Mouse (Mus musculus) yolk sac, embryonic 10.5 days (tissue): ENCODE data around the gene Ccnf.

Experiments used
- DNase-seq: peaks from one replicate; pipeline ENCODE4 v3.0.0-alpha.2; 2017; ENCODE audit warnings: low spot score

The Ccnf gene

GRCm38 (mm10) chr17:24251320-24252069 lies at the start of gene Ccnf:
Ccnf (minus strand) TSS chr17:24251484.
- peak; percentile 98 for DNase-seq

- no peak for DNase-seq
Measured at GRCm38 (mm10) chr17:24300651-24301050, 49.4 kb upstream of the Ccnf start.

- no peak for DNase-seq
Measured at GRCm38 (mm10) chr17:24289338-24289737, 38.1 kb upstream of the Ccnf start.

GRCm38 (mm10) chr17:24288477-24288876 lies 37.2 kb upstream of the Ccnf start:
- no peak for DNase-seq

- no peak for DNase-seq
Measured at GRCm38 (mm10) chr17:24285680-24286079, 34.4 kb upstream of the Ccnf start.

GRCm38 (mm10) chr17:24283266-24283818 lies 32.1 kb upstream of the Ccnf start:
- DNase-seq = no peak

- DNase-seq = no peak
Measured at GRCm38 (mm10) chr17:24282637-24283036, 31.4 kb upstream of the Ccnf start.

- no peak for DNase-seq
Measured at GRCm38 (mm10) chr17:24279907-24280306, 28.6 kb upstream of the Ccnf start.

- no peak for DNase-seq
Measured at GRCm38 (mm10) chr17:24267133-24267532, 15.8 kb upstream of the Ccnf start.

- no peak for DNase-seq
Measured at GRCm38 (mm10) chr17:24264766-24265165, 13.5 kb upstream of the Ccnf start.

GRCm38 (mm10) chr17:24260516-24260915 lies 9.2 kb upstream of the Ccnf start:
- no peak for DNase-seq

GRCm38 (mm10) chr17:24259702-24260101 lies 8.4 kb upstream of the Ccnf start:
- DNase-seq = no peak

- no peak for DNase-seq
Measured at GRCm38 (mm10) chr17:24258981-24259380, 7.7 kb upstream of the Ccnf start.

GRCm38 (mm10) chr17:24252329-24252728 lies 1.0 kb upstream of the Ccnf start:
- no peak for DNase-seq

GRCm38 (mm10) chr17:24250988-24251319 lies 330 bp downstream of the Ccnf start:
- no peak for DNase-seq

GRCm38 (mm10) chr17:24248641-24249040 lies 2.6 kb downstream of the Ccnf start:
- no peak for DNase-seq

- DNase-seq = no peak
Measured at GRCm38 (mm10) chr17:24244061-24244460, 7.2 kb downstream of the Ccnf start.

- no peak for DNase-seq
Measured at GRCm38 (mm10) chr17:24243311-24243969, 7.8 kb downstream of the Ccnf start.

- DNase-seq = no peak
Measured at GRCm38 (mm10) chr17:24236921-24237320, 14.4 kb downstream of the Ccnf start.

- no peak for DNase-seq
Measured at GRCm38 (mm10) chr17:24236479-24236878, 14.8 kb downstream of the Ccnf start.

- DNase-seq = no peak
Measured at GRCm38 (mm10) chr17:24227941-24228340, 23.3 kb downstream of the Ccnf start.

GRCm38 (mm10) chr17:24226721-24227120 lies 24.6 kb downstream of the Ccnf start:
- no peak for DNase-seq

- DNase-seq = no peak
Measured at GRCm38 (mm10) chr17:24225851-24226250, 25.4 kb downstream of the Ccnf start.
